Mouse (Mus musculus): ENCODE measurements around the gene Igf1.

Igf1 gene

GRCm38 (mm10) chr10:87858013-87858806, at the start of gene Igf1:
Gene Igf1, plus strand, starts transcription at chr10:87858265.
- no peak for DNase-seq

- no peak for DNase-seq
Observed at GRCm38 (mm10) chr10:87812157-87813072, 45.6 kb upstream of the Igf1 start.

GRCm38 (mm10) chr10:87813073-87813590, 44.9 kb upstream of the Igf1 start:
- DNase-seq, result no peak

DNA sequence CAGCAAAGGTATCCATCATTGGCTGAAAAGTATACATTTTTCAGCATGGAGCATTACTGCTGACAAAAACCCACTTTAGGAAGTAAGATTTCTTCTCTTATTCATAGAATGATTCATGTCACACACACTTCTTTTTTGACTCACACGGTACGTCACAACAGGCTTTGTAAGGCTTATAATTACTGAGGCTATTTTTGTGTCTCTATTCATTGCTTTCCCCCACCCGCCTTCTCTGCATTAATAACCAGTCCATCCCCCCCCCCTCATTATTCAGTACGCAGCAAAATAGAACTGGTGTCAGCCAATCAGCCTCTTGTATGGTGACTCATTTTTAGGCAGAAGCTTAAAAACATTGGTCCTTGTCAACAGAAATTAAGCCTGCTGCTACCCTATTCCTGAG, 41.2 kb upstream of the Igf1 start:
- no peak for DNase-seq

- DNase-seq, result no peak
Observed at GRCm38 (mm10) chr10:87817786-87818185, 40.3 kb upstream of the Igf1 start.

- DNase-seq, result no peak
Observed at GRCm38 (mm10) chr10:87821906-87822305, 36.2 kb upstream of the Igf1 start.

- DNase-seq, result no peak
Observed at GRCm38 (mm10) chr10:87830012-87830411, 28.1 kb upstream of the Igf1 start.

GRCm38 (mm10) chr10:87830639-87831038, 27.4 kb upstream of the Igf1 start:
- DNase-seq, result no peak

GRCm38 (mm10) chr10:87832101-87832500, 26.0 kb upstream of the Igf1 start:
- no peak for DNase-seq

- no peak for DNase-seq
Observed at GRCm38 (mm10) chr10:87839454-87839853, 18.6 kb upstream of the Igf1 start.

DNA sequence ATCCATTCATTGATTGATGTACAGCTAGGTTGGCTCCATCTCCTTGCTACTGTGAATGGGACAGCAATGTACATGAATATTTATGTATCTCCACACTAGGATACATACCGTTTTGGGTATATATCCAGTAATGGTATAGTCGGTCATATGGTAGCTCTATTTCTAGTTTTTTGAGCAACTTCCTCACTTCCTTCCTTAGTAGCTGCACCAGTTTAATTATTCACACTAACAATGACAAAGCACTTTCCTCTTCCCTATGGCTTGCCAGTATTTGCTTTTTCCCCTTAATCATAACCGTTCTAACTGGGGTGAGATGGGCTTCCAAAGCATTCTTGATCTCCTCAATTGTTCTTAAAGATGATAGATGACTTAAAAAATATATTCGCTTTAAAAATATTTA, 15.6 kb upstream of the Igf1 start:
- DNase-seq, result no peak

- DNase-seq, result no peak
Observed at GRCm38 (mm10) chr10:87844917-87845552, 13.0 kb upstream of the Igf1 start.

- DNase-seq, result peak; percentile 23
Observed at GRCm38 (mm10) chr10:87847882-87848281, 10.2 kb upstream of the Igf1 start.

DNA sequence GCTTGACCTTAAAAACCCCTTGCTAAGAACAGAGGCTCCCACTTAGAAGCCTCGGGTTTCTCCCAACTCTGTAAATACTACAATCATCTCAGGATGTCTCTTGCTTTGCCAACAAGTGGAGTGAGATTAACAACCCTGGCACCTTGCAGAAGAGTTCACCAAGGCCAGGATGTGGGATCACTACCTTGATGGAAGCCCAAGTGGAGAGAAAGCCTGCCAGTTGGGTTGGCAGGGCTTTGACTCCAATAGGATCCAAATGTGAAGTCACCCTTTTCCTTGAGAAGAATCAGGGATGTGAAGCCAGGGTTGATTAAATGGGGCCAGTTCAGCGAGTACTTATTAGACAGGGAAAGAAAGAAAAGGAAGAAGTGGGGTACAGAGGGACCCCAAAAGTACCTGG, 9.6 kb upstream of the Igf1 start:
- no peak for DNase-seq

- no peak for DNase-seq
Observed at GRCm38 (mm10) chr10:87851492-87851891, 6.6 kb upstream of the Igf1 start.

DNA sequence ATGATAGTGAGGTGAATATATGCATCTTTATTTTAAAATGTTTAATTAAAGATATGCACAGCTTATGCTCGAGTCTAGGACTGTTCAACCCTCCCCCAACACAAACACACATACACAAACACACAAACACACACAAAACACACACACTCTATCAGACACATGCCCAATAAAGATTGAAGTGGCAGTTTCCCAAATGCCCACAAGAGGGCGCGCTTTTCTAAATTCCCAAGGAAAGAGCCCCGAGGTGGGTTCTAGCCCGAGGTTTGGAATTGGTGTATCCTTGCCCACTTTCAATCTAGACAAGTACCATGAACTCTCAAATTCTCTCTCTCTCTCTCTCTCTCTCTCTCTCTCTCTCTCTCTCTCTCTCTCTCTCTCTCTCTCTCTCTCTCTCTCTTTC, 3.7 kb upstream of the Igf1 start:
- peak; percentile 80 for DNase-seq

DNA sequence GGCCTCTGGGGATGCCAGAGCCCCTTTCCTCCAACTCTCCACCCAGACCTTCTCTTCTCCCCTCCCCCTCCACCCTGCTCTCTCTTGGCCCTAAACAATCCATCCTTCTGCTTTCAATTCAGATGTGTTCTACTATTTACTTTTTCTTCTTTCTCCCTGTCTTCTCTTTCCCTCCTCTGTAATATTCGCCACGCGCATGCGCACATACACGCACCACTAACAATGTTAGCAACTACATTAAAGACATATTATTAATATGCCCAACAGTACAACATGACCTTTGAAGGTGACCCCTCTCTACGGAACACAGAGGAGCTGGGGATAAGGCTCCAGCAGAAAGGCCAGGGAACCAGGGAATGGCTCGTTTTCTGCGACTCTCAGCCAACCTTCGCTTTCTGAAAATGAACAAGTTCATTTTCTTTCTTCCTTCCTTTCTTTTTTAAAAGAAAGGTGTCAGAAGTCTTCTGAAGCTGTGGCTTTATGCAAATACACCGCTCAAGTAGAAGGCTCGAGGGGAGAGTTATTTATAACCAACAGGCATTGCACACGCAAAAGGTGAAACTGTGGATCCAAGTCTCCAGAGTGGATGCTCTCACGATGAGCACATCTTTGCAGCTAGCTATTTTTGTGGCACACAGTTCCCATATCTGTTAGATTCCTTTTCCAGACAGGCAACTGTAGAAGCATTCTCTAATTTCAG, 2.5 kb upstream of the Igf1 start:
- no peak for DNase-seq

DNA sequence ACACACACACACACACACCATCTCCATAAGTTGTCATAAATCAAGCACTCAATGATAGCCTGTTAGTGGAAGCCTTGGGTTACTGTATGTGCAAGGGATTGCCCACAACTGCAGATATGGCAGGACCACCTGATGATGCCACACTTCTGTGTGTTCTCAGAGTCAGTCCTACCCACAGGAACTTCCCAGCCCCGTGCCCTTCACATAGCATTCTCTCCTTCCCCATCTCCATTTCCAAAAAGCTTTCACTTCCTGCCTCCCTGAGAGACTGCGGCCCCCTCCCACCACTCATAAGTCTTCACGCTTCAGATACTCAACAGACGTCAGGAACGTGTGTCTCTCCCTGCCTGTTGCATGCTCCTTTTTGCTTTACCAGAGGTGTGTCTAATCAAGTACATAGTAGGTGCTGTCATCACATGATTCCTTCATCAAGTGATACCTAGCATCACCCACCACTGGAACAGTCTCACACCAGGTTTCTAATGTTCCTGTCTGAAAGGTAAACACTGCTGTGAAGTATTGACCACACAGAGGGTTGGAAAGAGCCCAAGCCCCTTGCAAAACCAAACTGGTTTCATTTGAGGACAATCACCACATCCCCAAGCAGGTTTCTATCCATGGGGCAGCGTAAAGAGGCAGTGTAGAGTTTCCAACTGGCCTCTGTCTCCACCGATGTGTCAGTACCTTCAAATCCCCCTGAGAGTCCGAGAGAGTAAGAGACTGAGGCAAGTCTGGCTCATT, 680 bp upstream of the Igf1 start:
- no peak for DNase-seq

GRCm38 (mm10) chr10:87858939-87859338, 874 bp downstream of the Igf1 start:
- peak; percentile 11 for DNase-seq

GRCm38 (mm10) chr10:87859453-87859852, 1.4 kb downstream of the Igf1 start:
- peak; percentile 8 for DNase-seq

DNA sequence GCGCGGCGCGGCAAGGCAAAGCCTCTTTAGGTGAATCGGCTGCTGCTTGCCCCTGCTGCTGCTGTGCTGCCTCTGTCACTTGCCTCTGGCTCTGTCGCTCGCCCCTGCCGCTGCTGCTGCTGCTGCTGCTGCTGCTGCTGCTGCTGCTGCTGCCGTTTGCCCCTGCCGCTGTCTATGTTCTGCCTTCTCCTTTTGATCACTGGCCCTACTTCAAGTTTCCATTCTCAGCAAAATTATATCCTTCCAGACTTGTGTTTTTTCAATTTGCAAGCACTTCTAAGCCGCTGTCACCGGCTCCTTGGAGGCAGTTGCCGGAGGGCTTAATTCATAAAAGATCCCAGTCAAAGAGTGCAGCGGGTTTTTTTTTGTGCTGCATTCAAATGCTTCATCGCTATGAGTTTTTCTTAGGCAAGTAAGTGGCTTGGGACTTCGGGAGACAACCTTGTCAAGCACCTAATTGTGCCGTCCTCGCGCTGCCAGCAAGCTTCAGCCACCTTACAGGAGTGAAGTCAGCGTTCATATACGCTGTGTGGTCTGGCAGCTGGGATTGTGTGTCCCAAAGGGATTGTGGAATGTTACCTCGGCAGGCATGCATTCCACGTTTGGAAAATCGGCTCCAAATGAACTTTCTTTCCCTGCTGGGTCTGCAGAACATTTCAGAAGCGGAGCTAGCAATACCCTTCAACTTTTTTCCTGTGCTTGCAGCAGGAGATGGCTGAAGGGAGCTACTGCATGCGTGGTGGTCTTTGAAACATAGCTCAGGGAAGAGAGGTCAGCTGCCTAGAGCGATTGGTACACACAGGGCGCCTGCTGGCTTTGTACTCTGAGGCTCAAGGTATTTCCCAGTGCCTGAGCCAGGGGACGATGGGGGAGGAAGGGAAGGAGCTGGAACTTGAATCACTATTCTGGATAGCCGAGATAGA, 2.4 kb downstream of the Igf1 start:
- peak; percentile 39 for DNase-seq

Measured in kidney, adult 18-20 months (tissue).